Mouse (Mus musculus): ENCODE data around the gene Ube2g1.
"Not testable (repeated sequence)": the region's sequence is repeated elsewhere in the genome, so short reads cannot be mapped to it uniquely, and the experiment has no call there.

Gene Ube2g1

GRCm38 (mm10) chr11:72692353-72692752, 85.3 kb downstream of the Ube2g1 start:
- no peak for DNase-seq (ENCODE audit: low spot score)

GRCm38 (mm10) chr11:72695025-72695424, 87.9 kb downstream of the Ube2g1 start:
- DNase-seq (ENCODE audit: low spot score) = no peak

- DNase-seq (ENCODE audit: low spot score) = no peak
Observed at GRCm38 (mm10) chr11:72696368-72696971, 89.4 kb downstream of the Ube2g1 start.

GRCm38 (mm10) chr11:72697323-72697722, 90.2 kb downstream of the Ube2g1 start:
- DNase-seq (ENCODE audit: low spot score) = no peak

GRCm38 (mm10) chr11:72705111-72705510, 98.0 kb downstream of the Ube2g1 start:
- not testable (repeated sequence) for DNase-seq (ENCODE audit: low spot score)

GRCm38 (mm10) chr11:72712721-72713120, 105.6 kb downstream of the Ube2g1 start:
- no peak for DNase-seq (ENCODE audit: low spot score)

GRCm38 (mm10) chr11:72718161-72718560, 111.1 kb downstream of the Ube2g1 start:
- DNase-seq (ENCODE audit: low spot score) = no peak

- DNase-seq (ENCODE audit: low spot score) = no peak
Observed at GRCm38 (mm10) chr11:72723165-72723564, 116.1 kb downstream of the Ube2g1 start.

- DNase-seq (ENCODE audit: low spot score) = no peak
Observed at GRCm38 (mm10) chr11:72723871-72724270, 116.8 kb downstream of the Ube2g1 start.

GRCm38 (mm10) chr11:72726023-72726422, 118.9 kb downstream of the Ube2g1 start:
- DNase-seq (ENCODE audit: low spot score) = no peak

- no peak for DNase-seq (ENCODE audit: low spot score)
Observed at GRCm38 (mm10) chr11:72733736-72734135, 126.7 kb downstream of the Ube2g1 start.

GRCm38 (mm10) chr11:72734840-72735518, 127.9 kb downstream of the Ube2g1 start:
- no peak for DNase-seq (ENCODE audit: low spot score)

GRCm38 (mm10) chr11:72735519-72735860, 128.4 kb downstream of the Ube2g1 start:
- DNase-seq (ENCODE audit: low spot score) = no peak
